Mouse (Mus musculus) stomach, embryonic 15.5 days (tissue): ENCODE measurements around the gene Slc22a1. TPM values are rescaled to one million over a fixed set of nuclear protein-coding genes. Genes with fewer than 3 reads are reported as not detected.

Experiments used
- ATAC-seq: fragments of 200-750 bp; cut with Nextera tagmentation; 2 replicates; pipeline ENCODE4 v1.8.0; 2017; ENCODE audit warnings: low read depth, moderate number of reproducible peaks, moderate TSS enrichment; ENCODE audit not compliant: insufficient read depth, low FRiP score
- H3K27ac ChIP-seq: fragments of 300-500 bp; sonication (generic); 2 replicates; pipeline ENCODE4 v1.5.1; 2015; ENCODE audit warnings: mild to moderate bottlenecking, inconsistent platforms
- H3K27me3 ChIP-seq: fragments of 300-500 bp; sonication (generic); replicated peaks from 2 replicates; pipeline ENCODE4 v1.6.1; 2015; ENCODE audit warnings: inconsistent platforms
- H3K36me3 ChIP-seq: fragments of 300-500 bp; sonication (generic); 2 replicates; pipeline ENCODE4 v1.6.1; 2015; ENCODE audit warnings: inconsistent platforms
- H3K4me1 ChIP-seq: fragments of 300-500 bp; sonication (generic); 2 replicates; pipeline ENCODE4 v1.6.1; 2015; ENCODE audit warnings: inconsistent platforms
- H3K4me2 ChIP-seq: fragments of 300-500 bp; sonication (generic); 2 replicates; pipeline ENCODE4 v1.6.1; 2015; ENCODE audit warnings: mild to moderate bottlenecking, inconsistent platforms
- H3K4me3 ChIP-seq: fragments of 300-500 bp; sonication (generic); replicated peaks from 2 replicates; pipeline ENCODE4 v1.5.1; 2015; ENCODE audit warnings: inconsistent platforms
- H3K9ac ChIP-seq: fragments of 300-500 bp; sonication (generic); 2 replicates; pipeline ENCODE4 v1.6.1; 2015; ENCODE audit warnings: inconsistent platforms
- H3K9me3 ChIP-seq: fragments of 300-500 bp; sonication (generic); 2 replicates; pipeline ENCODE4 v1.6.1; 2016; ENCODE audit warnings: inconsistent platforms
- WGBS: fragments of 180-500 bp; shearing (Covaris S2); methylation state at CpG from one replicate; pipeline ENCODE4 v1.1.7; 2015; 5-methylcytosine and 5-hydroxymethylcytosine counted together
- polyA plus RNA-seq: library from polyadenylated mRNA; unstranded; fragments of >200 nt; fragmentation: Nextera tagmentation; extraction: Ambion mirVana; gene quantifications from 2 replicates; pipeline ENCODE4 v1.2.1, GENCODE M21; 2015

Slc22a1 gene
- polyA plus RNA-seq, 1 experiment from 2014 or later, result 0.17 TPM

GRCm38 (mm10) chr17:12658784-12659183 lies 16.8 kb downstream of the Slc22a1 start:
- Histone ChIP-seq H3K36me3 (no peaks in the 10 kb centered on the region), H3K27me3 (no peaks in the 10 kb centered on the region), H3K4me1 (0 out of 2 replicates have a peak, but pooled peaks cover 6% of the 10 kb centered on the region), H3K27ac (no peak overlapping the region), H3K9me3 (no peaks in the 10 kb centered on the region), H3K4me2 (no peak overlapping the region), H3K9ac (no peak overlapping the region), H3K4me3 (no peak overlapping the region)
- 83% methylated on average over 7 of the region's 7 CpGs for WGBS
- ATAC-seq, result no peak

GRCm38 (mm10) chr17:12655826-12656225 lies 19.8 kb downstream of the Slc22a1 start:
- WGBS, result 60% methylated on average over 7 of the region's 7 CpGs
- no peaks in the 10 kb centered on the region for H3K36me3 ChIP-seq
- H3K9ac ChIP-seq, result no peak overlapping the region
- H3K9me3 ChIP-seq, result no peaks in the 10 kb centered on the region
- H3K4me2 ChIP-seq, result no peak overlapping the region
- no peaks in the 10 kb centered on the region for H3K27me3 ChIP-seq
- H3K4me3 ChIP-seq, result no peak overlapping the region
- no peak overlapping the region for H3K27ac ChIP-seq
- H3K4me1 ChIP-seq, result 0 out of 2 replicates have a peak, but pooled peaks cover 2% of the 10 kb centered on the region
- no peak for ATAC-seq

- Histone ChIP-seq H3K4me3 (no peak overlapping the region), H3K27ac (no peak overlapping the region), H3K9me3 (no peaks in the 10 kb centered on the region), H3K27me3 (no peaks in the 10 kb centered on the region), H3K4me2 (no peak overlapping the region), H3K36me3 (no peaks in the 10 kb centered on the region), H3K4me1 (no peaks in the 10 kb centered on the region), H3K9ac (no peak overlapping the region)
- ATAC-seq, result no peak
- 69% methylated on average over 3 of the region's 3 CpGs for WGBS
Measured at GRCm38 (mm10) chr17:12654061-12654460, 21.6 kb downstream of the Slc22a1 start.

GRCm38 (mm10) chr17:12652604-12653003 lies 23.0 kb downstream of the Slc22a1 start:
- no peak overlapping the region for H3K4me3 ChIP-seq
- H3K9ac ChIP-seq, result no peak overlapping the region
- no peak overlapping the region for H3K4me2 ChIP-seq
- no peaks in the 10 kb centered on the region for H3K36me3 ChIP-seq
- H3K27me3 ChIP-seq, result no peaks in the 10 kb centered on the region
- ATAC-seq, result no peak
- H3K9me3 ChIP-seq, result no peaks in the 10 kb centered on the region
- H3K27ac ChIP-seq, result no peak overlapping the region
- H3K4me1 ChIP-seq, result no peaks in the 10 kb centered on the region
- WGBS, result 87% methylated on average over 11 of the region's 11 CpGs

- H3K9ac ChIP-seq, result no peak overlapping the region
- 82% methylated on average over 5 of the region's 5 CpGs for WGBS
- H3K4me3 ChIP-seq, result no peak overlapping the region
- no peaks in the 10 kb centered on the region for H3K4me1 ChIP-seq
- H3K4me2 ChIP-seq, result no peak overlapping the region
- H3K27me3 ChIP-seq, result no peaks in the 10 kb centered on the region
- no peak overlapping the region for H3K27ac ChIP-seq
- H3K9me3 ChIP-seq, result no peaks in the 10 kb centered on the region
- no peak for ATAC-seq
- H3K36me3 ChIP-seq, result no peaks in the 10 kb centered on the region
Measured at GRCm38 (mm10) chr17:12645461-12645860, 30.2 kb downstream of the Slc22a1 start.

GRCm38 (mm10) chr17:12641087-12641486 lies 34.5 kb downstream of the Slc22a1 start:
- ATAC-seq, result no peak
- no peaks in the 10 kb centered on the region for H3K4me1 ChIP-seq
- 70% methylated on average over 4 of the region's 4 CpGs for WGBS
- no peak overlapping the region for H3K27ac ChIP-seq
- no peaks in the 10 kb centered on the region for H3K36me3 ChIP-seq
- no peak overlapping the region for H3K9ac ChIP-seq
- H3K9me3 ChIP-seq, result no peaks in the 10 kb centered on the region
- no peak overlapping the region for H3K4me2 ChIP-seq
- no peak overlapping the region for H3K4me3 ChIP-seq
- H3K27me3 ChIP-seq, result no peaks in the 10 kb centered on the region

- Histone ChIP-seq H3K4me2 (no peak overlapping the region), H3K4me1 (no peaks in the 10 kb centered on the region), H3K27me3 (no peaks in the 10 kb centered on the region), H3K36me3 (no peaks in the 10 kb centered on the region), H3K9ac (no peak overlapping the region), H3K27ac (no peak overlapping the region), H3K9me3 (no peaks in the 10 kb centered on the region), H3K4me3 (no peak overlapping the region)
- ATAC-seq, result no peak
- WGBS, result 92% methylated on average over 3 of the region's 3 CpGs
Measured at GRCm38 (mm10) chr17:12639585-12639984, 36.0 kb downstream of the Slc22a1 start.

- Histone ChIP-seq H3K4me3 (no peak overlapping the region), H3K9me3 (no peaks in the 10 kb centered on the region), H3K4me1 (peaks cover 8% of the 10 kb centered on the region; the same call in 1 of the 2 replicates), H3K4me2 (no peak overlapping the region), H3K9ac (no peak overlapping the region), H3K27ac (no peak overlapping the region), H3K36me3 (no peaks in the 10 kb centered on the region), H3K27me3 (no peaks in the 10 kb centered on the region)
- ATAC-seq, result no peak
- WGBS, result 40% methylated on average over 4 of the region's 4 CpGs
Measured at GRCm38 (mm10) chr17:12634814-12635213, 40.8 kb downstream of the Slc22a1 start.

- WGBS, result 33% methylated on average over 7 of the region's 7 CpGs
- H3K4me3 ChIP-seq, result no peak overlapping the region
- H3K27ac ChIP-seq, result no peak overlapping the region
- H3K4me1 ChIP-seq, result peaks cover 8% of the 10 kb centered on the region; the same call in 1 of the 2 replicates
- no peaks in the 10 kb centered on the region for H3K36me3 ChIP-seq
- H3K9me3 ChIP-seq, result no peaks in the 10 kb centered on the region
- no peaks in the 10 kb centered on the region for H3K27me3 ChIP-seq
- H3K4me2 ChIP-seq, result no peak overlapping the region
- no peak overlapping the region for H3K9ac ChIP-seq
- ATAC-seq, result no peak
Measured at GRCm38 (mm10) chr17:12631771-12632600, 43.6 kb downstream of the Slc22a1 start.

- ATAC-seq, result no peak
- Histone ChIP-seq H3K9ac (no peak overlapping the region), H3K4me3 (no peak overlapping the region), H3K9me3 (no peaks in the 10 kb centered on the region), H3K4me1 (peaks cover 8% of the 10 kb centered on the region; the same call in 1 of the 2 replicates), H3K36me3 (no peaks in the 10 kb centered on the region), H3K4me2 (no peak overlapping the region), H3K27ac (no peak overlapping the region), H3K27me3 (no peaks in the 10 kb centered on the region)
- WGBS, result 42% methylated on average over 6 of the region's 6 CpGs
Measured at GRCm38 (mm10) chr17:12630976-12631730, 44.5 kb downstream of the Slc22a1 start.

GRCm38 (mm10) chr17:12627983-12628382 lies 47.6 kb downstream of the Slc22a1 start:
- no peak for ATAC-seq
- H3K36me3 ChIP-seq, result no peaks in the 10 kb centered on the region
- WGBS, result 78% methylated on average over 4 of the region's 4 CpGs

GRCm38 (mm10) chr17:12619641-12620040 lies 56.0 kb downstream of the Slc22a1 start:
- ATAC-seq, result no peak
- no peak overlapping the region for H3K27ac ChIP-seq
- no peaks in the 10 kb centered on the region for H3K4me1 ChIP-seq
- H3K4me2 ChIP-seq, result no peak overlapping the region
- WGBS, result 81% methylated on average over 2 of the region's 2 CpGs
- no peak overlapping the region for H3K4me3 ChIP-seq
- H3K36me3 ChIP-seq, result no peaks in the 10 kb centered on the region
- no peaks in the 10 kb centered on the region for H3K27me3 ChIP-seq
- no peaks in the 10 kb centered on the region for H3K9me3 ChIP-seq
- H3K9ac ChIP-seq, result no peak overlapping the region

More at GRCm38 (mm10) chr17:12627983-12628382, 47.6 kb downstream of the Slc22a1 start:
- Histone ChIP-seq H3K9me3 (no peaks in the 10 kb centered on the region), H3K4me1 (peaks cover 8% of the 10 kb centered on the region; the same call in 1 of the 2 replicates), H3K9ac (no peak overlapping the region), H3K4me2 (no peak overlapping the region), H3K4me3 (no peak overlapping the region), H3K27me3 (no peaks in the 10 kb centered on the region), H3K27ac (no peak overlapping the region)
